Mouse (Mus musculus) cerebellum, adult 2 months (tissue): ENCODE results near the gene Ergic1. TPM values are rescaled to one million over a fixed set of nuclear protein-coding genes. Genes with fewer than 3 reads are reported as not detected.

ENCODE experiments used
- DNase-seq, 2 experiments: peaks; one replicate each; pipeline ENCODE4 v3.0.0; 2021
- H3K27ac ChIP-seq: fragments of 200-500 bp; 2 replicates; pipeline ENCODE4 v1.5.1; 2012; ENCODE audit warnings: low read length, control low read depth, inconsistent platforms; ENCODE audit not compliant: insufficient read depth
- H3K27me3 ChIP-seq: fragments of 200-500 bp; 2 replicates; pipeline ENCODE4 v1.6.1; 2012; ENCODE audit warnings: inconsistent platforms, mild to moderate bottlenecking, low read length, moderate library complexity; ENCODE audit not compliant: control insufficient read depth, insufficient read depth
- H3K4me1 ChIP-seq: fragments of 200-500 bp; 2 replicates; pipeline ENCODE4 v1.6.1; 2011; ENCODE audit warnings: low read length; ENCODE audit not compliant: control insufficient read depth, insufficient read depth
- H3K4me3 ChIP-seq: fragments of 200-500 bp; replicated peaks from 2 replicates; pipeline ENCODE3; 2011; ENCODE audit warnings: mild to moderate bottlenecking, low read depth, low read length, control low read depth; ENCODE audit not compliant: insufficient read depth
- CTCF ChIP-seq: fragments of 200-500 bp; IDR thresholded peaks from 2 replicates; pipeline ENCODE4 v1.5.1; 2011; ENCODE audit warnings: low read depth, mild to moderate bottlenecking, control low read depth, low read length, moderate library complexity, borderline replicate concordance; ENCODE audit not compliant: insufficient read depth
- POLR2A ChIP-seq: fragments of 200-500 bp; IDR thresholded peaks from 2 replicates; pipeline ENCODE4 v1.6.1; 2011; ENCODE audit warnings: low read length, control low read depth, borderline replicate concordance; ENCODE audit not compliant: insufficient read depth
- WGBS: fragments of 180-500 bp; shearing (Covaris S2); methylation state at CpG from one replicate; pipeline ENCODE4 v1.1.7; 2018; 5-methylcytosine and 5-hydroxymethylcytosine counted together
- polyA plus RNA-seq: library from polyadenylated mRNA; depleted of rRNA; stranded (reverse); fragments of >200 nt; gene quantifications from 2 replicates; pipeline ENCODE4 v1.2.3, GENCODE M21; 2012

Ergic1 gene
- polyA plus RNA-seq, 1 experiment: 137 TPM

- DNase-seq: no peak
- 75% methylated on average over 17 of the region's 17 CpGs for WGBS
- no peak for TF ChIP-seq POLR2A
- no peak for TF ChIP-seq CTCF
- H3K4me3 ChIP-seq: no peak overlapping the region
- H3K27ac ChIP-seq: no peak overlapping the region
- H3K4me1 ChIP-seq: peaks cover 66% of the 10 kb centered on the region
- H3K27me3 ChIP-seq: no peaks in the 10 kb centered on the region
Observed at GRCm38 (mm10) chr17:26600913-26601447, 39.7 kb downstream of the Ergic1 start.

- WGBS: 59% methylated on average over 6 of the region's 6 CpGs
- Histone ChIP-seq H3K4me1 (peaks cover 65% of the 10 kb centered on the region), H3K4me3 (no peak overlapping the region), H3K27ac (no peak overlapping the region), H3K27me3 (no peaks in the 10 kb centered on the region)
- no peak for DNase-seq
- TF ChIP-seq CTCF: no peak
- no peak for TF ChIP-seq POLR2A
Observed at GRCm38 (mm10) chr17:26601514-26601913, 40.2 kb downstream of the Ergic1 start.

GRCm38 (mm10) chr17:26601926-26602325, 40.6 kb downstream of the Ergic1 start:
- no peak for TF ChIP-seq CTCF
- TF ChIP-seq POLR2A: no peak
- Histone ChIP-seq H3K27ac (0 out of 2 replicates have a peak overlapping the region, but pooled peaks have one; percentile 0), H3K27me3 (no peaks in the 10 kb centered on the region), H3K4me3 (no peak overlapping the region), H3K4me1 (peaks cover 64% of the 10 kb centered on the region)
- DNase-seq: no peak
- 53% methylated on average over 6 of the region's 6 CpGs for WGBS

GRCm38 (mm10) chr17:26602371-26602885, 41.1 kb downstream of the Ergic1 start:
- Histone ChIP-seq H3K4me3 (no peak overlapping the region), H3K4me1 (peaks cover 61% of the 10 kb centered on the region), H3K27me3 (no peaks in the 10 kb centered on the region), H3K27ac (0 out of 2 replicates have a peak overlapping the region, but pooled peaks have one; percentile 0)
- 55% methylated on average over 12 of the region's 12 CpGs for WGBS
- TF ChIP-seq POLR2A (no peak), CTCF (no peak)
- DNase-seq: peak; percentile 70 to 71

GRCm38 (mm10) chr17:26603311-26603710, 42.0 kb downstream of the Ergic1 start:
- WGBS: 76% methylated on average over 8 of the region's 8 CpGs
- no peak overlapping the region for H3K4me3 ChIP-seq
- DNase-seq: no peak
- TF ChIP-seq POLR2A (no peak), CTCF (no peak)
- H3K4me1 ChIP-seq: peaks cover 66% of the 10 kb centered on the region
- peak overlapping the region; percentile 0; the same call in 1 of the 2 replicates for H3K27ac ChIP-seq
- no peaks in the 10 kb centered on the region for H3K27me3 ChIP-seq

- no peak for DNase-seq
- TF ChIP-seq CTCF: no peak
- no peak for TF ChIP-seq POLR2A
- 47% methylated on average over 4 of the region's 4 CpGs for WGBS
- H3K4me3 ChIP-seq: no peak overlapping the region
- H3K4me1 ChIP-seq: peaks cover 75% of the 10 kb centered on the region
- H3K27ac ChIP-seq: no peak overlapping the region
- no peaks in the 10 kb centered on the region for H3K27me3 ChIP-seq
Observed at GRCm38 (mm10) chr17:26605636-26606035, 44.3 kb downstream of the Ergic1 start.

GRCm38 (mm10) chr17:26606516-26606915, 45.2 kb downstream of the Ergic1 start:
- Histone ChIP-seq H3K27me3 (no peaks in the 10 kb centered on the region), H3K4me1 (peaks cover 74% of the 10 kb centered on the region), H3K27ac (no peak overlapping the region), H3K4me3 (no peak overlapping the region)
- TF ChIP-seq POLR2A: no peak
- no peak for TF ChIP-seq CTCF
- 85% methylated on average over 2 of the region's 2 CpGs for WGBS
- no peak for DNase-seq

- 23% methylated on average over 3 of the region's 3 CpGs for WGBS
Observed at GRCm38 (mm10) chr17:26608348-26608747, 47.1 kb downstream of the Ergic1 start.

More at GRCm38 (mm10) chr17:26608348-26608747, 47.1 kb downstream of the Ergic1 start:
- H3K4me1 ChIP-seq: peaks cover 66% of the 10 kb centered on the region
- TF ChIP-seq POLR2A (no peak), CTCF (no peak)
- no peak overlapping the region for H3K4me3 ChIP-seq
- no peaks in the 10 kb centered on the region for H3K27me3 ChIP-seq
- DNase-seq: peak in 1 of 2 experiments; percentile 42
- peak overlapping the region; percentile 53; the same call in 1 of the 2 replicates for H3K27ac ChIP-seq
